Mouse (Mus musculus) erythroblast, embryonic 14.5 days (primary cell): ENCODE data around the gene Scnn1b.

Experiments
- GATA1 ChIP-seq: IDR thresholded peaks from 2 replicates; pipeline ENCODE4 v1.6.1; 2012; ENCODE audit warnings: low read length, inconsistent platforms, mixed read lengths
- TAL1 ChIP-seq: IDR thresholded peaks from 3 replicates; pipeline ENCODE4 v1.6.1; 2012; ENCODE audit warnings: low read length, inconsistent platforms, mixed read lengths

DNA sequence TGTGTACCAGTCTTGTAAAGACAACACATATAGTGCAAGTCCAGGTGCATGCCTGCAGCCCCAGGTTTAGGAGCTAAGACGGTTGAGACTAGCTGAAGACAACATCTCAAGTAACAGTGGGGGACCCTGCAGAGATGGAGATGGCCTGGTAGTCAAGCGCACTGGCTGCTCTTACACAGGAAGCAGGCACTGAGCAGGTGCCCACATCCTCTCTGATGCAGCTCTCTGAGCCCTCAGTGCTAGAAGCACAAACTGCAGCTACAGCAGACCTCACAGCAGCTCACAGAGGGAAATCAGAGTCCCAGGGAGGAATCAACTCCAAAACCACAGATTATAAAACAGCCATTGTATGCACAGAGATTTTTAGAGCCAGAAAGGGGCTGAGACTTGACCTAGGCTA, 69.5 kb downstream of the Scnn1b start:
- TF ChIP-seq GATA1 (no peak), TAL1 (no peak)
